Mouse (Mus musculus) G1E (cell line): ENCODE data around the gene Gm9913.

Experiments used
- CTCF ChIP-seq: IDR thresholded peaks from 2 replicates; pipeline ENCODE4 v1.5.1; 2012; ENCODE audit warnings: low read depth, low read length, inconsistent platforms, mixed read lengths
- GATA1 ChIP-seq: IDR thresholded peaks from 2 replicates; pipeline ENCODE4 v1.6.1; 2012; ENCODE audit warnings: borderline replicate concordance, low read length, inconsistent platforms, mixed read lengths
- GATA2 ChIP-seq: IDR thresholded peaks from 2 replicates; pipeline ENCODE4 v1.6.1; 2012; ENCODE audit warnings: low read depth, low read length, inconsistent platforms, borderline replicate concordance
- POLR2AphosphoS5 ChIP-seq: IDR thresholded peaks from 2 replicates; pipeline ENCODE4 v1.6.1; 2012; ENCODE audit warnings: low read depth, low read length, inconsistent platforms; ENCODE audit not compliant: insufficient replicate concordance
- TAL1 ChIP-seq: conservative IDR thresholded peaks from 2 replicates; pipeline ENCODE4 v1.6.1; 2012; ENCODE audit warnings: low read depth, low read length, inconsistent platforms, mixed read lengths

DNA sequence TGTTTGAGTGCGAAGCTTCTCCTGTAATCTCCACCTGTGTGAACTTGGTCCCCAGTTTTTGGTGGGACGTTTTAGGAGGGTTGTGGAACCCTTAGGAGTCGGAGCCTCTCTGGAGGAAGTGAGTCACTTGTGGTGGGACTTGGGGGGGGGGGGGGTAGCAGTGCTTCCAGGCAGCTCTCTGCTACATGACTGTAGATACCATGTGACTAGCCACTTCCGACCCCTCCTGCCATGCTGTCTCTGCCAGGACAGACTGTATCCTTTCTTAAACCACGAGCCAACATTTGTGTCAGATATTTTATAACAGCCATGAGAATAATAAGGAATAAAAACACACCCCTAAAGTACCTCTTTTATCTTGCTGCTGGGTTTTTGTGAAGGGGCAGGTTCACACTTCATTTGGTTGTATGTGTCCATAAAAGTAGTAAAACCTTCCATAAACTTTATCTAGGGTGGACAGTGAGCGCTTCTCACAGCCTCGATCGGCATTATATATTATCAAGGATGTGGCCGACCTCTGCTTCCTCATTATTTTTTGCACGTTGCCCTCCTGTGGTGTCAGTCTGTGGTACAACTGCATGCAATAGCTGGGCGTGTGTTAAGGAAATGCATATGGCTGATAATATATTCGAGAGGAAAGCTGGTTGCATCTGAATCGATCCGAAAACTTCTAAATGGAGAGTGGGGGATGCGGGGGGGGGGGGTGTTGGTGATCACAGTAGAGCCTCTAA, 48.7 kb upstream of the Gm9913 start:
- TF ChIP-seq TAL1 = no peak
- TF ChIP-seq CTCF = no peak
- no peak for TF ChIP-seq GATA1
- no peak for TF ChIP-seq GATA2
- no peak for TF ChIP-seq POLR2AphosphoS5
